Mouse (Mus musculus) heart, adult 11 months (tissue): ENCODE data around the gene Cyp3a13.
"Not testable (repeated sequence)": the region's sequence is repeated elsewhere in the genome, so short reads cannot be mapped to it uniquely, and the experiment has no call there.

Experiments
- DNase-seq: peaks from one replicate; pipeline ENCODE4 v3.0.0; 2022

Gene Cyp3a13

GRCm38 (mm10) chr5:137921532-137921931, at the start of gene Cyp3a13:
TSS of gene Cyp3a13 (minus strand) at chr5:137921619.
- DNase-seq: no peak

DNA sequence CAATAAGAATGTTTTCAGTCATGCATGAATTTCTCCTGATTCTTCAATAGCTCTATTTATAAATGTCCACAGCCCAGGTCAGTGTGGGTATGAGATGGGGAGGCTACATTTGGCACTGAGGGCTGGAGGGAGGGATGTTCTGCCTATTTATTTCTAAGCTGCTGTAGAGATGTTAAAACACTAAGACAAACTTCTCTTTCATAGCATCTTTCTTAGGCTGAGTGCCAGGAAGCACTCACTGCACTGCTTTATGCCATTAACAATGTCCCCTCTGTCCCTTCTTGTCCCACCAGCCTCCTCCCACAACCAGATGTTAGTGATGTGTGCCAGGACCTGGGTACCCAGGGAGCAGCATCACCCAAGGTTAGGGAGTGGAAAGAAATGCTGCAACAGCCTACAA, 45.1 kb upstream of the Cyp3a13 start:
- DNase-seq: no peak

- DNase-seq: no peak
These were observed 41.5 kb upstream of the Cyp3a13 start, which contains the start of gene Gjc3 for GRCm38 (mm10) chr5:137962945-137963344. TSS of gene Gjc3 (minus strand) at chr5:137963098.

DNA sequence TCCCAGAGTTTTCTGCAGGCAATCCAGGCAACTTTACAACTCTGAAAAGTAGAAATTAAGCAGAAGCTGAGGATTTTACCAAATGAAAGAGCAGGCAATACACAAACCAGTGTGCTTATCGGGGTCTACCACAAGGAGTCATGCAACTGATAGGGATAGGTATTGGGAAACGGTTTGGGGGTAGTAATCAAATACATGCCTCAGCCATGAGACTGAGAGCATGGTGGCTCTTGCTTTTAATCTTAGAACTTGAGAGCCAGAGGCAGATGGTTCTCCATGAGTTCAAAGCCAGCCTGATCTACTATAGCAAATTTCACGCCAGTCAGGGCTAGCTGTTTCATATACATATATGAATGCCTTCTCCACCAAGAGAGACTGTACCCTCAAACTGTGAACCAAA, 35.0 kb upstream of the Cyp3a13 start:
- DNase-seq: no peak

DNA sequence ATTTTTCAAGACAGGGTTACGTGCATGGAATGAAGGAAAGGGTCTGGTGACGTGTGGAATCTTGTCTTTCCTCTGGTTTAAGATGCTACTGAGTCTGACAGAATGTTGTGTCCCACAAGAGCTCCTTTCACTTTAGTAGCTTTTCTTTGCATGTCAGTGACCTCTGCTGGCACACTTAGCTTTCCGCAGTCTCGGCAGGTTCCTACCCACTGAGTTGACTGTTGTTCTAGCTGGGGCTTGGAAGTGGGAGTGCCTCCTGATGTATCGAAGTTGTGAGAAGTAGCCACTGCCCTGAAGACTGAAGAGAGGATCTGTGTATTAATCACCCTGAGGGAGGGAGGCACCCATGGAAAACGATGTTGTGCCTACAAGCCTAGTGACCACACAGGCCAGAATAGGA, 29.8 kb upstream of the Cyp3a13 start:
- peak; percentile 74 for DNase-seq

DNA sequence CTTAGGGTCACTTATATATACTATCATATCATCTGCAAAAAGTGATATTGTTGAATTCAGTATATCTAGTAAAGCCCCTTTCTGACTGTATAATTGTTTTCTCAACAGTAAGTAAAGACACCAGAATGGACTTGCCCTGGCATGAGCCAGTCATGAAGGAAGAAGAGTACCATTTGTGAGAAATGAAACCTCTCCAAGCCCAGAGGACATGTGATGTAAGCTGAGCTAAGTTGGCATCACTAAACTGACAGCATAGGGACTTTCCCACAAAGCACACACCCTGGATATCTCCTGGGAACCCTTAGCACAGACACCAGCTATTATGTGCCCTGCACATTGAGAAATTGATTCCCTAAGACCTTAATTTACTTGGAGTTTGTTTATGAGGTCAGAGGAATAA, 25.9 kb upstream of the Cyp3a13 start:
- peak; percentile 13 for DNase-seq

DNA sequence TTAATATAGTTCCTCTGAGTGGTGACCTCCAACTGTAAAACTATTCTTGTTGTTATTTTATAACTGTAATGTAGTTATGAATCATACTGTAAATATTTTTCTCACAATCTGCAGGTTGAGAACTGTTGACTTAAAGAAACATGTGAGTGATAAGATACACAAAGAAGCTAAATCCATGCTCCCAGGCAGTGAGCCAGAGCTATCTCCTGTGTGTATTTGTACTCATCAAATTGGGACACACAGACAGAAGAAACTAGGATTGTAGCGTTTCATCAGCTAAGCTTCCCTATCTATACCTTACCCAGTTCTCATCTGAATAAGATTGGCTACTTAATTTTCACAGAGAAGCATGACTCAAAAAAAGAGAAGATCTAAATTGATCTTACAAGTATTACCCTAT, 21.7 kb upstream of the Cyp3a13 start:
- no peak for DNase-seq

- peak; percentile 0 for DNase-seq
These were observed 19.5 kb upstream of the Cyp3a13 start for GRCm38 (mm10) chr5:137940948-137941347.

DNA sequence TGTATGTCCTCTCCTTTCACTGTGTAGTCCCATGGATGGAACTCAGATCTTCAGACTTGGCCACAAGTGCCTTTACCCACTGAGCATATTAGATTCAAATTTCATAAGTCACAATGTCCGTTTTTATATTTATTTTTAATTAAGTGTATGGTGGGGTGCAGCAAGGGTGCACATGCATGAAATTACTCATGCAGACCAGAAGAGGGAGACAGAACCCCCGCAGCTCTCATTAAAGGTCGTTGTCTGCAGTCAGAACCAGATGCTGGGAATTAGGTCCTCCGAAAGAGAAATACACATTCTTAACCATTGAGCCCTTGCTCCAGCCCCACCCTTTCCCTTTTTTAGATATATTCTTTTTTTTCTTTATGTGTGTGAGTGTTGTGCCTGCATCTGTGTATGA, 15.8 kb upstream of the Cyp3a13 start:
- no peak for DNase-seq

DNA sequence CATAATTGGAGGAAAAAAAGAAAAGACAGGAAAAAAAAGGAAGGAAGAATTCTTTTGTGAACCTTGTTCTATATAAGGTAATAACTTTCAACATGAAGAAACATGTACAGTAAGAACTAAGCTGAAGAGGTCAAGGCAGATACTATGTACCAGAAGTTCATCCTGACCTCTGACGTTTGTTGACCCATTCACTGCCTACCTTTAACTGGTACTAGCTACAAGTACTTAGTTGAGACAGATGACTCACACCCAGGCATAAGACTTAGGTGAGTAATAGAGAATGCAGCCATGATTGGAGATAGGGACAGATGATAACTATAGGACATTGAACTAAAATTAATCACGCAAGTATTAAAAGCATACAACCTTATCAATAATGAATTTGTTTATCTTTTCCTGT, 15.1 kb upstream of the Cyp3a13 start:
- no peak for DNase-seq

DNA sequence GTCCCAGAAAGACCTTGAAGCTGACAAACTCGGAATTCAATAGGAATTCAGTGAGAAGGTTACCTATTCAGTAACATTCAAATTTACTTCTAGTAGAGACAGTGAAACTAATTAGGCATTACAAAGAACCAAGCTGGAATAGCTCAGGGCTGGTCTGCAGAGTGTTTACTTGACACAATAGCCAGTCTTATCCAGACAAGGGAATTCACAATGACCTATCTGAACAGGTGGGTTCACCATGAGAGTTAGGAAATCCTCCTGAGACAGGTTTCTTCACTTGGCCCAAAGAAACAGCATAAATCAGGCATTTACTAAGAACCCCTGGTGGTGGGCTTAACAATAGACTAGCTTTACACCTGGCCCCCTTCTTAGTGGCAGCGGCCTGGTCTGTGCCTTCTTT, 12.5 kb upstream of the Cyp3a13 start:
- DNase-seq: not testable (repeated sequence)

- no peak for DNase-seq
These were observed 7.0 kb upstream of the Cyp3a13 start for GRCm38 (mm10) chr5:137928439-137928838.

DNA sequence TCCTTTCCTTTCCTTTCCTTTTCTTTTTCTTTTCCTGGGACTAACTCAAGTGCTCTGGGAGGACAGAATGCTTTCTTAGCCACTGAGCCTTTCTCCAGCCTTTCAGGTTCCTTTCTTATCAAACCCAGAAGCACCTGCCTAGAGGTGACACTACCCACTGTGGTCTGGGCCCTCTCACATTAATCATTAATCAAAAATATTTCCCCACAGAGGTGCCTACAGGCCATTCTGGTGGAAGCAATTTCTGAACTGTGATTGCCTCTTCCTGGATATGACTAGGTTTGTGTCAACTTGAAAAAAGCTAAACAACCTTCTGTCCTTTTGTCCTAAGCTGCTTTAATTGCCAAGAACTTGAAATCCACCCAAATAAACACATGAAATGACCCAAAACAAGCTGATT, 752 bp upstream of the Cyp3a13 start:
- DNase-seq: no peak

GRCm38 (mm10) chr5:137915550-137915949, 5.9 kb downstream of the Cyp3a13 start:
- no peak for DNase-seq

GRCm38 (mm10) chr5:137914508-137914907, 6.9 kb downstream of the Cyp3a13 start:
- no peak for DNase-seq

DNA sequence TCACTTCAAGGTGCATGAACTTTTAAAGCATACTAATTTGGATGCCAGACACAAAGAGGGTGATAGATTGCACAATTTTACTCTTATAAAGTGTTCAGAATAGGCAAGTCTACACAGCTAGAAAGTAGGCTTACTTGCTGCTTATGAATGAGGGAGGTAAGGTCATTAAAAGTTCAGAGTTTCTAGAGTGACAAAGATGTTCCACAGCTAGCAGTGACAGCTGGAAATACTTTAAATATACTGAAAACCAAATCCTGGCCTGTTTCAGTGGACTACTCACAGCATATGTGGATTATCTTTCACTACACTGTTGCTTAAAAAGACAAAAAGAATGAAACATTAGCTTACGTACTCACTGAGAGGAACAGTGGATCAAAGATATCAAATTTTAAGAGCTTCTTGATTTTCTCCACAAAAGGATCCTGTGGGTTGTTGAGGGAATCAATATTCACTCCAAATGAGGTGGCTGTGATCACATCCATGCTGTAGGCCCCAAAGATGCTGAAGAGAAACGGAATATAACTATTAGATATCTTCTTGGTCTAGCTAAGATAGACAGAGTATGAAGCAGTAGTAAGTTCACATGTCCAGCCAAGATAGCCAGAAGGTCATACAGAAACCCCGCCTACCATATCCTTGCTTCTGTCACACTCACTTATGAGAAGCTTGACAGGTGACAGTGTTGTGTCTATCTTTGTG, 11.7 kb downstream of the Cyp3a13 start:
- DNase-seq: no peak

DNA sequence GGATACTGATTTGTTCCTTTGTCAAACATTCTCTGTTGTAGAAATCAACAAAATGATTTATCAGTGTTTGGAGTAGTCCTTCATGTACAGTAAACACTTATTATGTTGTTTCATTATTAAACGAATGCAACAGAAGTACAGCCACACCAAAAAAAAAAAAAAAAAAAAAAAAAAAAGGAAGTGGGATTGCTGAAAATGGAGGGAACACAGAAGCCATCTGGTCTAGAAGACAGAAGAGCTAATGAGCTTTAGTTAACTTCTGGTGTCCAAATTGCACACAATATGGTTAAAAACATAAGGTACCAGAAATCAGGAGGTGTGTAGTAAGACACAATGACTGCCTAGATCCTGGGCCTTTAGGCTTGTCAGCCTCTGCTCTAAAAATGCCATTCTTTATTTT, 23.6 kb downstream of the Cyp3a13 start:
- DNase-seq: no peak

- no peak for DNase-seq
These were observed 28.5 kb downstream of the Cyp3a13 start for GRCm38 (mm10) chr5:137892954-137893353.

- DNase-seq: no peak
These were observed 33.8 kb downstream of the Cyp3a13 start for GRCm38 (mm10) chr5:137887666-137888065.

DNA sequence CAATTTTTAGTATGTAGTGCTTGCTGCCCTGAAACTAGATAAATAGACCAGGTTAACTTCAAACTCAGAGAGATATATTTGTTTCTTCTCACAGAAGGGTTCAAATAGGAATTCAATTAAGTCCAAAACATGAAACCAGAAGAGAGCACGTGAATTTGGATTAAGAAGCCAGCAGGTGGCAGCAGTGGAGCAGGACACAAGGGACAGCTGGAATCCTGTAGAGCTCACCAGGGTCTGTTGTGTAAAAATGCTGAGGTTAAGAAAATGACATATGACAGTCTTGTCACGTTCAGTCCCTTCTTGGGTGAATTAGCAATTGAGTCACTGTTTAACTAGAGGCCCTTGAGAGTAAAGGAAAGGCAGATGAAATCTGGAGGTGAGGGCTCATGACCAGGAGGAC, 35.5 kb downstream of the Cyp3a13 start:
- no peak for DNase-seq

- DNase-seq: no peak
These were observed 38.1 kb downstream of the Cyp3a13 start for GRCm38 (mm10) chr5:137883345-137883744.

GRCm38 (mm10) chr5:137882922-137883321, 38.5 kb downstream of the Cyp3a13 start:
- DNase-seq: no peak

DNA sequence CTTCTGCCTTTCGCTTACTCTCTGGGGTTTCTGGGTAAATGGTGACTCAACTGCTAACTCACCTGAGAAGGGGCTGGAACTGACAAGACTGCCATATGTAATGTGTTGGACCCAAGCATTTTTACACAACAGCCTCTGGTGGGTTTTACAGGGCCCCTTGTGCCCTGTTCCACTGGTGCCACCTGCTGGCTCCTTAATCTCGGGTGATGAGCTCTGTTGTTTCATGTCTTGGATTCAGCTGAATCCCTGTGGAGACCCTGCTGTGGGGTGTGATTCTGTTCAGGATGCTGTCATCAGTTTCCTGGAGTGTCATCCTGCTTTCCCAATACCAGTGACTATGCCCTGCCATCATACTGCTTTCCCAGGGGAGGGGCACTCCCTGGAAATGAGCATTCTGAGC, 43.6 kb downstream of the Cyp3a13 start:
- peak; percentile 87 for DNase-seq

DNA sequence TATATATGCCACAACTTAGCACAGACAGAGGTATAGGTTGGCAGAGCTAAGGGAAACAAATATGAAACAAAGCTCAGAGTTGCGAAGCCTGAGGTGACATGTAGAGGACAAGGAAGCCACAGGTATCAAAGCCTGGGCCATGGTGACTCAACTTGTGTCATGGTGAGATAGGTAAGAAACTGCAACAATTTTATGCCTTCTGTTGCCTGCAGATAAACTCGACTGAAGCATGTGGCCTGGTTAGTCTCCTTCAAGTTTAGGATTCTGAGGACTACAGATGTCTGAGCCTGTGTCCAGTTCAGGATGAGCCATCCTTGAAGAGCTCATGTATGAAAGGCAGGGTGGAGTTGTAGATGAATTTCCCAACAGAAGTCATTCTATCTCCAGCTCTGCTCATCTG, 46.4 kb downstream of the Cyp3a13 start:
- peak; percentile 2 for DNase-seq

- DNase-seq: not testable (repeated sequence)
These were observed 49.1 kb downstream of the Cyp3a13 start for GRCm38 (mm10) chr5:137872381-137872702.
